Mouse (Mus musculus) erythroid progenitor cell, adult 5-6 weeks (primary cell): Measurements from ENCODE around the gene Ppp1r1c. TPM values are rescaled to one million over a fixed set of nuclear protein-coding genes. Genes with fewer than 3 reads are reported as not detected.

Source experiments
- ATAC-seq: replicated peaks from 2 replicates; pipeline ENCODE4 v1.8.0; 2016; ENCODE audit warnings: moderate number of reproducible peaks, mild to moderate bottlenecking, moderate TSS enrichment, inconsistent platforms; ENCODE audit not compliant: poor library complexity, low FRiP score, severe bottlenecking
- total RNA-seq, 2 experiments: library from RNA; stranded (forward) in 1 of 2; stranded (reverse) in 1 of 2; fragments of 150-400 nt in 1 of 2; fragments of 186-747, 209-891 nt in 1 of 2; gene quantifications; 2 replicates each; pipeline versions ENCODE4 v1.2.3 to v1.2.4; 2015 to 2017; ENCODE audit warnings: low replicate concordance in 2 of 2

Ppp1r1c gene
- total RNA-seq (2015; ENCODE audit: low replicate concordance) (not detected in 2 replicates), total RNA-seq (2017; ENCODE audit: low replicate concordance) (not detected in 2 replicates)

DNA sequence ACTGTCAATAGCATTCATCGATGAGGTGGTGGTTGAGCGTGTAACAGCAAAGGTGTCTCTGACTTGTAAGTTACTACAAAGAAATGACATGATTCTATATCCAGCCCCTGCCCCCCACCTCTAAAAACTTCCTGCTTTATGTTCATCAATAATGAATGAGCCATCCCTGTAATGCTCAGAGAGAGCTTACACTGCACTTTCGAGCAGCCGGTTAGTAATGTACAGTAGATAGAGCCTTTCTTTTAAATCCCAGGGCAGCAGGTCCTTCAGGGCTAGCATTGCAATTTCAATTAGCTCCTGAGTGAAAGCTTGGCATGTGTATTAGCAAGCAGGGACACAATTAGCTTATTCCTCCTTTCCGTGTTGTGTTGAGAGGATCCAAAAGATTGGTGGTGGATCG is at the start of gene Ppp1r1c:
Gene Ppp1r1c (plus strand): TSS at position 206 of the 400 bp plus-strand sequence.
- no peak for ATAC-seq

DNA sequence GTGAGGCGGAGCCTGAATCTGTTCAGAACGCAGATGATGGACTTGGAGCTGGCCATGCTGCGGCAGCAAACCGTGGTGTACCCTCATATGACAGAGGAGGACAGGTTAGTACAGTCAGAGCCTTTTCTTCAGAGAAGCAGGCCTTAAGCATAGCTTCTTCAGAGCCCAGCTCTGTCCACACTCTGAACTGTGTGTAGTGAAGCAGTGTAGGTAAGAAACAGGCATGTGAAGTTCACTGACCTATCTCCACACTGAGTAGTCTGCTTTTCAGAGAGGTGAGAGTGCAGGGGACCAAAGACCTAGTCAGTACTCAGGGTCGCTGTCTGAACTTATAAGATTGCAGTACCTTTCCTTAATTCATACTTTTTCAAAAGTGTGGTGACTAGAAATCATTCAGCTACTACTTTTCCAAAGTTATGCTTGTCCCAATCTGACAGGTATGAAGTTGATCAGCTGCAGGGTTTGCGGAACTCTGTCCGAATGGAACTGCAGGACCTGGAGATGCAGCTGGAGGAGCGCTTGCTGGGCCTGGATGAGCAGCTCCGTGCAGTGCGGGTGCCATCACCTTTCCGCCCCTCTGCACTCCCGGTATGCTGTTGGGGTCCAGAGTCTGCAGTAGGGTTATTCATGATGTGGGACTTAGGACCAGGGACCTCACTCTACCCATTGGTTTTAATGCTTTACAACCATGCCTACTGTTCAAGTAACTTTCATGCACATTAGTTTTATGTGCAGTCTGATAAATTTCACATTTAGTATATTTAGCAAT is 47.0 kb upstream of the Ppp1r1c start:
- ATAC-seq, result no peak

DNA sequence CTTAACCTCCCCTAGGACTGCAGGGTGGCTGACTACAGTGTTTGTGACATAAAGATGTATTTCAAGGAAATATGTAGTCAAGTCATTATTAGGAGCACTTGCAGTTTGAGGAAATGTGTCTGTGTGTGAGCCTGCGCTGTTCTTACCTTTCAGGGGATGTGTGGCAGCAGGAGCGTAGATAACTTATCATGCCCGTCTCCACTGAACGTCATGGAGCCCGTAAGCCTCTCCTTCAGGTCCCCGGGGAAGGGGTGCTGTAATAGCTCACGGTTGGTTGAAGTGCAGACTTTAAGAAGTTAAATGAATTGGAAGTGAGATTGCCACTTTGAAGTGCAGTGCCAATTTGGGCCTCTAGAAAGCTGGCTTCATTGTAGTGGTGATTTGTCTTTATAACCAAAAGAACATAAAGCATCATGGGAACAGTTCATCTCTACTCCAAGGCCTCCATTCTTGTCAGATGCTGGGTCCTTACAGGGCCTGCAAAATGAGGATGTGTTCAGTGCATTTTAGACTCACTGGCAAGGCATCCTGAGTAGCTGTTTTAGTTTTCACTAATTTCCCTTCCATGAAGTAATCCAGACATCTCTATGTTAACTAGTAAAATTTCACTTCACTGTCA is 46.0 kb upstream of the Ppp1r1c start:
- no peak for ATAC-seq

DNA sequence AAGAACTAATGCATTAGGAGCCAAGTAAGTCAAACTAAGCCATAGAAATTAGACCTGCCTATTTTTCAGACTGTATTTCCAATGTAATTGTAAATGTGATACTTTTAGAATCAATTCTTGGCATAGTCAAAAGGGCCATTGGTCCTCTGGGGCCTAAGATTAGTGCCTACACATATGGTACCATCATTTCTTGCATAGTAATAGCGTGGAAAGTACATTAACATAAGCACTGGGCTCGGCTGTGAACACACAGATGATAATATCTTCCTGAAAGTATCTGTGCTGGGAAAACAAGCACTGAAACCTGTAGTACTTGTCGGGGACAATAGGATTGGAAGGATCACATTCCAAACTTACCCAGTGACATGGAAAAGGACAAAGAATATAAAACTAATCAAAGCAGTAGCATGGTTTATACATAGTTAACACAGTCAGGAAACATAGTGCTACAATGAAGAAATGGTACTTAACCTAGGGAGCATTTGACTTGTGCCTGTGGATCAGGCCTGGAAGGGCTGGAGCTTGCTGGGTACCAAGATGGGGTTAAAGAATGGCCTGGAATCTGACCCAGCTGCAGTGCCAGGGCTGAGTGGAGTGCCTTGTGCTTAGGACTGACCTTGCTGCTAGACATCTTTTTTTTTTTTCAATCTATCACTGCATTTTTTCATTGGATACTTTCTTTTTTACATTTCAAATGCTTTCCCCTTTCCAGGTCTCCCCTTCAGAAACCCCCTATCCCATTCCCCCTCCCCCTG is 42.9 kb upstream of the Ppp1r1c start:
- ATAC-seq, result no peak

DNA sequence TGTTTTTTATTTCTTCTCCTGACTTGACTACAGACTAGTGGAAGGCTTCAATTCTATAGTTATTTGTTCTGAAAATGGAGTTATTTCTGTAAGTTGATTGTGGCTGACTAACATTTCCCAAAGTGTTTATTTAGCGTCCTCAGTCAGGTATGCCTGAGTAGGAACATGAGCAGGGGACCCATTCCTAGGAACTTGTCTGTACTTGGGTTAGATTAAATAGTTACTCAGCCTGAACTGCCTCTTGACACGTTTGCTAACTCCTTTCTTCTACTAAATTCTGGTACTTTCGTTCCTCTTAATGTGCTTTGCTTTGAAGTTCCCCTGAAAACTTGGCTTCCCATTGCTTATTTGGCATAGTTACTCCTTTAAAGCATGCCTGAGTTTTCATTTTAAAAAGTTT is 42.1 kb upstream of the Ppp1r1c start:
- ATAC-seq, result no peak

DNA sequence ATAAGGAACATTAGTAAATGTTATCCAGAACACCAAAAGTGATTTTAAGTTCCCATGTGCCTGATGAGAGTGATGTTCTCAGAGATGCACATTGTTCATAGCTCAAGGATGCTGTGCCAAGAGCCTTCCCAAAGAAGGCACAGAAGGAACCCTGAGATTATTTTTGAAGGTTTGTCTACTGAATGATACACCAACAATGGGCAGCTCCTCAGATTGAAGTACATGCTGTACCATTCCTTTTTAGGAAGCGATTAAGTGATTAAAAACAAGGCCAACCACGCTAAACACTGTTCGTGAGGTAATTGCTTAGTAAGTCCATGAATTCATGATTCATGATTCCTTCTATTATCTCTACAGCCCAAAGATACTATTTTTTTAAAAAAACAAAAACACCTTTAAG is 32.3 kb upstream of the Ppp1r1c start:
- ATAC-seq, result no peak

DNA sequence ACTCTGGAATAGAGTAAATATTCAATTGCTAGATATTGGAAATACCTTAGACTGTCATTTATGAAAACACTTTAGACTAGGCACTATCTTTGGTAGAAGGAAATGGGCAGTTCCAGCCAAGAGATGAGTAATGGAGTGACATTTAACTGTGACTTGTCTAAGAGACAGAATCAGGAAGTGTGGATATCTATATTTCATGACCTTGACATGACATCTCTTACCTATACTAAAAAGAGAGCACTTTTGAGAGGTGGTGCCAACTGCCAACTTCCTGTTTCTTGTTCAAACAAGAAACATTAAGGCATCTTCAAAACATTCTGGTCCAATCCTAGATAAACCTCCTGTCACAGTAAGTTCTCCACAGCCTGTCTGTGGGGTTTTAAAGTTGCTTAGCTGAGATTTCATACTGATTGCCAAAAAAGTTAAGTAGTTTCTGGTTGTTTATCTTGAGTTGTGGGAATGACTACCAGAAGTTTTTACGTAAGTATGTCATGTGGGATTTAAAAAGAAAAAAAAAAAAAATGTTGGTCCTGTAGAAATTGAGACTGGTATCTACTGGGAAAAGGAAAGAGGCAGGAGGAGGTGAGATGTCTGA is 29.8 kb upstream of the Ppp1r1c start:
- no peak for ATAC-seq

DNA sequence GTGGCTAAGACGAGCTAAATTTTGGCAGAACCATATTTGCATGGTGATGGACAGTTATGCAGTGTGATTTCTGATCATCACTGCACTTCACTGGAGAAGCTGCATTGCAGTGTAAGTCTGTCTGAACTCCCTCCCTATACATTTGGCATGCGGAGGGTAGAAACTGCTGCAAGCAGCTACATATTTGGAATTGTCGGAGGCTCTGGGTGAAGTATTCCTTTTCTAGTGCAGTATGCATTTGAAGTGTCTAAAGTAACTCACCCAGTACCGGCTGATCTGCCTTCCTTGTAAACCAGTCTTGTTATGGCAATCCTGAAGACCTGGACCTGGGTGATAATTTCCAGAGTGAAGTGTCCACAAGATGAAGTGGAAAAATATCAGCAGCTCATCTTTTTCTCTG is 25.9 kb upstream of the Ppp1r1c start:
- ATAC-seq, result no peak

DNA sequence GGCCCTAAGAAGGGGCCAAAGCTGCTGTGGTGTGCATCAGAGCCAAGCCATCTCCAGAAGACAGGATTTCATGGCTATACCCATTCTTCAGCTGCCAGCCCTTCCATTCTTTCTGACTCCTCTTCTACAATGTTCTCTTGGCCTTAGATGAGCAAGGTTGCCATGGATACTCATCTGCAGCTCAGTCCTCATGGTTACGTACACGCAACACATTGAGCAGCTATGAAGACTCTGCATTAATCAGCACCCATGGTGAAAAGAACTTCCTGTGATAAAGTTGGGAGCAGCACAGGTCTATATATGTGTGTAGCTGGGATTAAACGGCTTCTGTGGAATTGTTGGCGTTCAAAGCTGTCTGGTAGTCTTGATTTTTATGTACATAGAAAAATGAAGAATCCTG is 24.3 kb upstream of the Ppp1r1c start:
- ATAC-seq, result no peak

DNA sequence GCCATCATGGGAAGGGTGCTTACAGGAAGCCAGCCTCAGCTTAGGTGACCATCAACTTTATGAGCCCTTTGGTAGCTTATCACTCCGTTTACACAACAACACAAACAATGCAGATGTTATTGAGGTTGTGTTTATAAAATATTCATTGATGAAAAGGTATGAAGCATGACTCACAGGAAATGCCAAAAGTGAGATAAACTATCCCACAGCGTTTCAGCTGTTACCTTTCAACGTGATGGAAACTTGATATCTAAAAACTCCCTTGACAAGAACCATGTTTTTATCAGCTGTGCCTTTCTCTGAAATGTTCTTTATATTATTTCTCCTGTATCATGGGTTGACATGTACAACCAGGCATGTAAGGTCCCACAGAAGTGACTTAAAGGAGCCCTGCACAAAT is 16.7 kb upstream of the Ppp1r1c start:
- no peak for ATAC-seq

DNA sequence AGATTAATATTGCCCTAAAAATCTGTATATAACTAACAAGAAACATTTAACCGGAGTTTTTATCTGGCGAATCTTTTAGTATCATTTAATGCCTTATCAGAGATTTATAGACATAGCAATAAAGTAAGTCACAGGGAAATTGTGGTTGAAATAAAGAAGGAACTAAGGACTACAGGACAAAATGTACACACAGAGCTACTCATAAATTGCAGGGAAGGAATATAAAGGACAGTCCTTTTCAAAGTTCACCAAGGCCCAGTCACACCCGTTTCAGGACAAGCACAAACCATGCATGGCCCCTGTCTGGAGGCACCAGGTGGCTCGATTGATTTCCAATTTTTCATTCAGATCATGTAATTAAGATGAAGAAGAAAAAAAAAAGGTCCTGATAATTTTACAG is 12.4 kb upstream of the Ppp1r1c start:
- ATAC-seq, result no peak

DNA sequence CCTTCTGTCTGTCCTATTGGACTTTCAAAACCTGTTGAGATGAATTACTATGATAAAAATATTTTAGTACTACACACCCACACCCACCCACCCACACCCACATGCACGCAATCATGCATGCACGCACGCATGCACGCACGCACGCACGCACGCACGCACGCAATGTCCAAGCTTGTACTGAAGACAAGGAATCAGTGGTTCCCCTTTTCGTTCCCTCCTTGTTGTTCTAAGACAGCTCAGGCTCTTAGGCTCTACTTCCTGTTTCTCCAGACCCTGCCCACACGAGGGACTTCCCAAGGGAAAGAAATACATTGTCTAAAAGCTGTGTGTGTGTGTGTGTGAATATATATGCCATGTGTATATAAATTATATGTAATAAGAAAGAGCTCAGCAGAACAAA is 11.6 kb upstream of the Ppp1r1c start:
- no peak for ATAC-seq

DNA sequence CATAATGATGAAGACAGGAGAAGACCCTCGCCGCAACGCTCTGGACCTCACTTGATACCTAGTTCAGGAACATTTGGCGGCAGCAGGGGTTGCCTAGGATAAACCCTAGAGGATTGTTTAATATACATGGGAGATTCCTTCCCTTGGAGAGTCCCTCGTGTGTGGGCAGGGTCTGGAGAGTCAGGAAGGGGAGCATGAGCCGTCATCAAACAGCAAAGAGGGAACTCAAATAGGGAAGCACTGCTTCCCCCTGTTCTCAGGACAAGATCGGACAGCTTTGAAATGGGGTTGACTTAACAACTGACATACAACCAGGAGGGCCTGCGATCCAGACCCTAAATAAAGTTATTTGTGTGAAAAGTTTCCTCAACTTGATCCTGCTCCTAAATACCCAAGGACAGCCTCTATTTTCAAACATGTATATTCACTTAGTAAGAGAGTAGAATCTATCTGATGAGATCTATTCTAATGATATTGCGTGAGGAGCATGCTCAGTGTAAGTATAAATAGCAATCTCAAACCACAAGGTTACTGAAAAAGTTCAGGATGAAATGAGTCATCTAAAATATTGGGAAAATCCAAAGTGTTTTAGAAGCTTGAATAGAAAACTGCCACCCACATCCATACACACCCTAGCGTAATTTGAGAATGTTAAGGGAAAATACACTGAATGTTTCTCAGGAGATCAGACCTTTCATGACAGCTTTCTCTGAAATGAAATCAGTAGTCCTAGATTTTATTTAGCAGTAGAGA is 10.9 kb upstream of the Ppp1r1c start:
- ATAC-seq, result no peak

DNA sequence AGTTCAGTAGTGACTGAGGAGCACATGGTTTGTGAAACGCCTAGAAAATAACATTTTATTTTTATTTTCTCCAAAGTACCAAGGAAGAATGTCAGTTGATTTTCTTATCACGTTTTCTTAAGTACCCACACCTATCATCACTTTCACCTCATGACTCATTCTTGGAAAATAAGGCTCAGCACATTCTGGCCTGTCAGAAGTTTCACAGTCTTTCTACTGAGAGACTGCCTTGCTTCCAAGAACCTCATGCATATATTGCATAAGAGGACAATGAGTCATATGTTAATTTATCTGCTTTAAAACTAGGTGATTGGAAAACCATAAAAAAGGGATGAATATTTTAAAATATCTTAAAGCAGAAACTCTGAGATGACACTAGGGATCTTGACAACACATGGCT is 9.4 kb upstream of the Ppp1r1c start:
- no peak for ATAC-seq

DNA sequence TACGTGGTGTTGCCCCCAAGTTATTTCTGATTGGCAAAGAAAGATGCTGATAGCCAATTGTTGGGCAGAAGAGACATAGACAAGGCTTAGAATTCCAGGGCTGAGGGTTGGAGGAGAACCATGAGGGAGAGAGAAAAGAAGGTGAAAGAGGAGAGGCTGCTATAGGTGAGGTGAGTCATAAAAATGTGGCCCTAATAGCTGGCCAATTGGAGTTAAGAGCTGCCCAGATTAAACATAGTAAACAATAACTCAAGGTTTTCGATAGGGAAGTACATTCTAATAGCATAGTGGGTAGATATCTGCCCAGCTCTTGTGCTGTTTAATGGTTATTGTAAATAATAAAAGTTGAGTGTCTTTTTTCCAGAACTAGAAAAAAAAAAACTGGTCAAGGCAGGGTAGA is 2.8 kb upstream of the Ppp1r1c start:
- ATAC-seq, result no peak

DNA sequence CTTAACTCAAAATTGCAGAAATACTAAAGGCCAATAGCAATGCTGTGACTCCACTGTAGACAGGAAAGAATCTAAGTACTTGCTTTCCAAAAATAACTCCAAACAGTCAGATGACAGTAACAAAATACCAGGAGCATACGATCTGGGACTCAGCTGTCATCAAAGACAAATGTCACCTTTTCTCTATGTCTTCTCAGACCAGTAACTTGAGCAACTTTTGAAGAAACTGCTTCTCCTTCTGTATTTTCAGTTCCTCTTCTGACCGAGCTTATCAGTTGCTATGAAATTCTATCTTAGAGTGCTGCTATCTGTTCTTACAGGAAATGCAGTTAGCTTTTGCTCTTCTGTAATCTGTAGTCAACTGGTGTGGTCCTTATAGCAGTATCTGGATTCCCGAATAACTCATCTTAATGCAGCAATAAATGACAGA is 6.1 kb downstream of the Ppp1r1c start:
- ATAC-seq, result 0 out of 2 replicates have a peak, but pooled peaks have one; percentile 14

DNA sequence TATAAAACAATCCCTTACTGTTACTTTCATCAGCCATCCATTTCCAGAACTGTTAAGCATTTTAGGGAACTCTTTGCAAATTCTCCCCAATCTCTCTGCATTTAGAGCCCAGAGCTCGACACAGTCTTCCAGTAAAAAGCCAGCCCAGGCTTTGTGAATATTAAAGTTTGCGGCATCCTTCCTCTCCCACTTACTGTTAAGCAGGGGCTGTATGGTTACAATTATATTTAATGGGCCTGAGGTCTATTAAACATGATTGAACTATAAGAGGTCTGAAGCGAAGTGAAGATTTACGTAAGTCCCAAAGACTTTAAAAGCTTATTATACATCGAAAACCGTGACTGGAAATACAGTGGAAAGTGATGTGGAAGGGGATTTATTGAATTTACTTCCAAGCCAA is 7.2 kb downstream of the Ppp1r1c start:
- no peak for ATAC-seq

DNA sequence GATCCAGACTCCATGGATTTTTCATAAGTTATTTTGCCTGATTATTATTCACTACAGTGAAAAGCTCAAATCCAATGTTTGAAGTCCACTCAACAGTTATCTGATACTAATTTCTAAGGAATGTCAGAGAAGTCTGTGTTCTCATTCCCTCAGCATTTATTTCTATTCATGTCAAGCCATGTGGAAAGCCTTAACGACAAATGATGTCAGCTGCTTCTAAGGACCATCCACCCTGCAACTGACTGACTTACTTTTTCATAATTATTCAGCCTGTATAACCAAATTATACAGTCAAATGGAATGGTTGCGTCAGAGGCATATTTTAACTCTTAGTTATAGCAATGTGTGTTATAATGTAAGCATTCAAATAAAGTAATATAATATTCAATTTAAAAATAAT is 8.3 kb downstream of the Ppp1r1c start:
- ATAC-seq, result no peak

DNA sequence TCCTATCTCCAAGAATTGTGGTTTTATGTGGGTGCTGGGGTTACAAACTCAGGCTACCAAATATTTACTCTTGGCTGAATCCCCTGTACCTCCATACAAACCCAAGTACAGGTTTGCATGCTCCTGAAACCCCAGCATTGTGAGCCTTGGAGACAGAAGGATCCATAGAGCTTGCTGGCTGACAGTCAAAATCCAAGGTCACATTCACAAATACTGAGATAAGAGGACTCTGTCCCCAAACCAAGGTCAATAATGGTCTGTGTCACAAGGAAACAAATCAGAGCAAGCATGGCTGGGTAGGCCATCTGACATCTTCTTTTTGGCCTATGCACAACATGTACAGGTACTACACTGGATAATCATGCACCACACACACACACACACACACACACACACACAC is 10.3 kb downstream of the Ppp1r1c start:
- no peak for ATAC-seq

DNA sequence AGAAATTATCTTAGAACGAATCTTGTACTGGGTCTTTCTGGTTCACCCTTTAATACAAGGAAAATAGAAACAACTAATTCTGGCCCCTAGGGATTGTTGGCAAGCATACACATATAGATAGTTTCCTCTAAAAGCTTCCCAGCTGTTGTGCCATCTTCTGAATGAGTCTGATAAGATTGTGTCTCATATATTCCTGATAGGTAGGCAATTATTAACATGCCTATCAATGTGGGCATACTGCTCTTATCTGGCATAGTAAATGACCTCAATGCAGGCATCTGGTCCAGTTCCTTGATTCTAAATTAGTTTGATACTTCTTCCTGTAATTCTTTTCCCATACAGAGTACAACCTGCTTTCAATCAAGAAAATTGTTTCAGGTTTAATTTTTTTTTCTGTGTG is 14.8 kb downstream of the Ppp1r1c start:
- ATAC-seq, result no peak
